Mouse (Mus musculus) heart, postnatal 14 days (tissue): ENCODE results near the gene Qrfp. TPM values are rescaled to one million over a fixed set of nuclear protein-coding genes. Genes with fewer than 3 reads are reported as not detected.

Experiments
- DNase-seq, 2 experiments: peaks; one replicate each; pipeline ENCODE4 v3.0.0; 2021 to 2022
- intact Hi-C: fragments of 180-260 bp; cut with DNase I; formaldehyde crosslinking; loops from one replicate; pipeline ENCODE4 v1.15.1; 2025
- total RNA-seq, 2 experiments: library from RNA; stranded (reverse); gene quantifications; 2 replicates each; pipeline ENCODE4 v1.2.3; 2021

Qrfp gene
- total RNA-seq, 2 experiments from 2014 or later, result not detected

DNA sequence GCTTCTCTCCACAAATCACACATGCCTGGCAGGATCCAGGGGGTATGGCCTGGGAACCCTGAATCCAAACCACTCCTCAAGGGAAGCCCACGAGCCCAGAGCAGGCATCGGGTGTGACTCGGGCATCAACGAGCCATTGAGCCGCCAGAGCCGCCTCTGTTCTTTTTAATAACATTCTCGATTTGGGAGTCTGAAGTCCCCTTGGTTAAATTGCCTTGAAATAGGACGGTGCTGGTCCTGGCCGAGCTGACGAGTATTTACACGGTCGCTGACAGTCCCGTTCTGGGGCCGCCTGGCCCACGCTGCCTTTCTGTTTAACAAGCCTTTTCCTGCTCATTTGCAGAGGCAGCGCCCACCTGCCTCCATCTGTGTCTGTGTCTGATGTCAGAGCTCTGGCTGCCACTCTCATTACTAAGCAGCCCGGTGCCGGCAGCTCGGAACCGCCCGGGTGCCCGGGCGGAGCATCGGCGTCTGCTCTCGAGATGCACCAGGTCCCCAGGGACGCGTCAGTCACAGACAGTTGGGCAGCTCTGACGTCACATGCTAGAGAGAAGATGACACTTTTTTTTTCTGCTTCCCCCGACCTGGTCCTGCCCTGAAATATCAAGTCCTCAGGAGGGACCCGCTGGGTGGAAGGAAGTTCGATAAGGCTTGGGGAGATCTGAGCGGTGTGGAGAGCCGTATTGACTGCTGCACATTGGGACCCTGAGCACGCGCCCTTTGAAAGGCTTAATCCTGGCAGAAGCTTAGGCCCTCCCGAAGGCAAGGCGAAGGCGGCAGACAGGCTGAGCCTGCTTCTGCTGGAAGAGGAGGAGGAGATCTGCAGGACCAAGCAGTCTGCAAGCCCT is 12.4 kb upstream of the Qrfp start:
- intact Hi-C loops, result no loop called here

DNA sequence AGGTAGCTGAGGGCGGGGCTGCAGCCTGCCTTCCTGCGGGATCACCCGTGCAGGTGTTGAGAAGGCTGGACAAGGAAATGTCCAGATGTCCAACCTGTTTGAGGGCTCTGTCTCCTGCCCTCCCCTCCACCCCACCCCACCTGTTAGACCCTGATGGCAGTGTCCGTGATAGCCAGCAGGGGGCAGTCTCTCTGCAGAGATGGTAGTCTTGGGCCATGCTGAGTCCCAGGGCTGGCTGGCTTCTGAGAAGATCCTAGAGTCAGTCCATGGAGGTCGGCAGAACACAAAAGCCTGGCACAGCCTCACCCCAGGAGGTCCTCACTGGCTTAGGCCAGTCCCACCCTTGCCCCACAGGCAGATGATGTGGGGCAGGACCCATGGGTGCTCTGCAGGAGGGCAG is 5.0 kb upstream of the Qrfp start:
- peak; percentile 49 to 72 for DNase-seq
- intact Hi-C loops, result loop anchor here (5.0 kb wide), 1 partner anchor 102 kb away; no protein-coding TSS in a partner anchor

More for the DNA sequence above, 12.4 kb upstream of the Qrfp start:
- peak in 1 of 2 experiments; percentile 25 for DNase-seq

DNA sequence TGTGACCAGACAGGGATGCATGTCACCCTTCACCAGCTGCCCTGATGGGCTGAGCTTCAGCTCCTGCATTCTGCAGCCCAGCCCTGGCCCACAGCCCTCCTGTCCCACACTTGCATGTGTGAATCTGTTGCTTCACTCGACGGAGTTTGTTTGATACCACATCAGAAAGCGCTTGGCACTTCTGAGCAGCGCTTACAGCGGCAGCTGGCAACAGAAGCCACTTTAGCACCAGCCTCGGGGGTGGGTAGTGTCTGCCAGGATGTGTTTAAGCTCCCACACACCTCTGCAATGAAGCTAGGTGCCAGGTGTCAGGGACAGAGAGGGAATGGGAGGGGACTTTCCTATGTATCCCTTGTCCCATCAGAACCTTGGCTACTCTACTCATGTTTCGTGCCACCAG is 4.3 kb upstream of the Qrfp start:
- intact Hi-C loops, result loop anchor here (5.0 kb wide), 1 partner anchor 103 kb away; no protein-coding TSS in a partner anchor
- no peak for DNase-seq

DNA sequence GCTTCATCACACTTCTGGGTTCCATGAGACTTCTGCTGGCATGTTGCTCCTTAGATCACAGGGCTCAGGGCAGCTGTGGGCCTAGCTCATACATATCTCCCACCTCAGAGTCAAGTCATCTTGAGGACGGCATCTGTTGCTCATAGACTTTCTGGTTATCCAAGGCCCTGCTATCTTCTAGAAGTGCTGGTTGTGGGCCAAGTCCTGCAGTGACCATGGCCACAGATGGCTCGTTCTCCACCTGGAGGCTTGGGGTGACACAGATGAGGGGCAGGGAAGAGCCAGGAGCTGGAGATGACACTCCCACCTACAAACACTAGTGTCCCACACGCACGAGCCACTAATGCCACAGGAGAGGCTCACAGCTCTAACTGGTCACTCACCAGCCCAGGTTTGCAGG is 3.3 kb upstream of the Qrfp start:
- no peak for DNase-seq
- intact Hi-C loops, result no loop called here

- no peak for DNase-seq
- intact Hi-C loops, result no loop called here
Observed at GRCm38 (mm10) chr2:31811086-31811958, 942 bp upstream of the Qrfp start.

DNA sequence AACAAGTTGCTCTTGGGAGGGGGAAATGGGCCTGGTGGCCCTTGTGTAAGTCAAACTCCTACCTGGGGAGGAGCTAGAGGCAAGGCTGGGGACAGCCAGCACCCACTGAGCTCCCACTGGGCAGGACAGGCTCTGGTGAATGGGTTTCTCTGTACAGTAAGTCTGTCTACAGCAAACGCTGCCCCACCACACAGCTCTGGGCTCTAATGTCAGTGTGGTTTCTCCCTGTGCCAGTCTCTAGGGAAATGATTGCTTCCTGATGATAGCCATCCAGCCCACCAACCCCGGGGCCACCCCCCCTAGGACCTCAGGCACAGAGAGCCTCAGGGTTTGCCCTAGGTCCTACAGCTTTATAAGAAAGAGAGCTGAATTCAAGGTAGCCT is 1.0 kb downstream of the Qrfp start:
- no peak for DNase-seq
- intact Hi-C loops, result no loop called here

GRCm38 (mm10) chr2:31808410-31809357 is 1.7 kb downstream of the Qrfp start:
- intact Hi-C loops, result no loop called here
- peak; percentile 38 to 52 for DNase-seq

- intact Hi-C loops, result no loop called here
- no peak for DNase-seq
Observed at GRCm38 (mm10) chr2:31806639-31807382, 3.6 kb downstream of the Qrfp start.

GRCm38 (mm10) chr2:31803480-31803879 is 6.9 kb downstream of the Qrfp start:
- intact Hi-C loops, result no loop called here

GRCm38 (mm10) chr2:31802811-31803210 is 7.6 kb downstream of the Qrfp start:
- DNase-seq, result no peak
- intact Hi-C loops, result no loop called here

More at GRCm38 (mm10) chr2:31803480-31803879, 6.9 kb downstream of the Qrfp start:
- no peak for DNase-seq

DNA sequence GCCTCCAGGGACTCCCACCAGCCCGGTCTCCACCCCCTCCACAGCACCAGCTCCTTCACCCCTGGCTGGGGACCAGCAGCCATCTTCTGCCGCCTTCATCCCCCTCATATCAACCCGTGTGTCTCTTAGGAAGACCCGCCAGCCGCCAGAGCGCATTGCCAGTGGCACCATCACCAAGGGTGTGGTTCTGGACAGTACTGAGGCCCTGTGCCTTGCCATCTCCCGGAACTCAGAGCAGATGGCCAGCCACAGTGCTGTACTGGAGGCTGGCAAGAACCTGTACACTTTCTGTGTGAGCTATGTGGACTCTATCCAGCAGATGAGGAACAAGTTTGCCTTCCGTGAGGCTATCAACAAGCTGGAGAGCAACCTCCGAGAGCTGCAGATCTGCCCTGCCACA is 9.0 kb downstream of the Qrfp start:
- intact Hi-C loops, result no loop called here
- no peak for DNase-seq

- DNase-seq, result no peak
- intact Hi-C loops, result loop anchor here (10.0 kb wide), 1 partner anchor 312 kb away; no protein-coding TSS in a partner anchor
Observed at GRCm38 (mm10) chr2:31796943-31797342, 13.4 kb downstream of the Qrfp start.

GRCm38 (mm10) chr2:31792611-31793010 is 17.8 kb downstream of the Qrfp start:
- intact Hi-C loops, result loop anchor here (10.0 kb wide), 1 partner anchor 308 kb away; no protein-coding TSS in a partner anchor
- DNase-seq, result no peak

- no peak for DNase-seq
- intact Hi-C loops, result loop anchor here (10.0 kb wide), 1 partner anchor 306 kb away; no protein-coding TSS in a partner anchor
Observed at GRCm38 (mm10) chr2:31791260-31791659, 19.1 kb downstream of the Qrfp start.

DNA sequence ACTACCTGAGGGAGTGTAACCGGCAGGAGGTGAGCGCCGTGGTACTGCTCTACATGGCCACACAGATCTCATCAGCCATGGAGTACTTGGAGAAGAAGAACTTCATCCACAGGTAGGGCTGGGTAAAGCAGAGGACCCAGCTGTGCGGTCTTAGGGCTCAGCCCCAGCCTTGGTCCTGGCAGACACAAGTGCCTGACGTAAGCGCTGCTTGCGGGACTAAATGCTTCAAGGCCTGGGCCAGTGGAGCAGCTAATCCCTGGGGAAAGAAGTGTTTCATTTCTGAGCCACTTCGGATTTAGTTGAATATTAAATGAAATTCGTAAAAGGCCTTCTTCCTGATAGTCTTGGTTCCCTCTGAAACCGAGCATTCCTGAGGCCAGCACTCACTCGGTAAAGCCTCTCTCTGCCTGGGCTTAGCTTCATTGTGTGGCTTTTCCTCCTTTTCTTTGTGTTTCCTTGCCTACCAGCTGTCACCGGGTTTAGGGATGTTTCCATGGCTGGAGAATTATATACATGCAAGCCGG is 19.6 kb downstream of the Qrfp start:
- intact Hi-C loops, result loop anchor here (10.0 kb wide), 1 partner anchor 306 kb away; no protein-coding TSS in a partner anchor
- DNase-seq, result no peak

DNA sequence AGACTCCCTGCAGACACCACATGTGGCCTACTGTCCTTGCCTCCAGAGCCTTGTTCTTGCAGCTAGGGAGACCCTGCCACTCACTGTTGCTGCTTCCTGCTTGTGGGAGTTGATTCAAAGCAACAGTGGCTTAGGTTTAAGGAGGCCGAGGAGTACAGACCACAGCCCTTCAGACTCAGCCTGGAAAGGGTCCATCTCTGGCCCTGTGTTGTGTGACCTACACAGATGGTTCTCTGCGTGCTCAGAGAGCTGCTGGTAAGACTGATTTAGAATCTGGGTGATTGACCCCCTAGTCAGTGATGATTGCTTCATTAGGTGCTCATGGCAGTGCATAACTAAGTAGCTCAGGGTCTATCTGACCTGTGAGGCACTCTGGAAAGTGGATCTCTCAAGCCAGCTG is 21.2 kb downstream of the Qrfp start:
- intact Hi-C loops, result loop anchor here (5.0 kb wide), 1 partner anchor 58 kb away; the partner anchor contains the start of gene Fibcd1
- DNase-seq, result no peak

GRCm38 (mm10) chr2:31788227-31788626 is 22.2 kb downstream of the Qrfp start:
- no peak for DNase-seq
- intact Hi-C loops, result loop anchor here (5.0 kb wide), 1 partner anchor 59 kb away; the partner anchor contains the start of gene Fibcd1

GRCm38 (mm10) chr2:31787029-31787428 is 23.4 kb downstream of the Qrfp start:
- peak; percentile 83 to 89 for DNase-seq
- intact Hi-C loops, result loop anchor here (2.0 to 5.0 kb wide), 2 partner anchors 60 to 128 kb away; partner anchors contain the start of gene Fibcd1
